Mouse (Mus musculus) spleen, adult 12 weeks (tissue): Measurements from ENCODE around the gene Gm9844.
"Not testable (repeated sequence)": the region's sequence is repeated elsewhere in the genome, so short reads cannot be mapped to it uniquely, and the experiment has no call there.

ENCODE experiments used
- DNase-seq: peaks from one replicate; pipeline ENCODE4 v3.0.0; 2022; ENCODE audit warnings: low spot score

The Gm9844 gene

GRCm38 (mm10) chr7:24861913-24862312 is at the start of gene Gm9844:
TSS of gene Gm9844 (plus strand) at chr7:24862213.
- no peak for DNase-seq

- DNase-seq, result peak; percentile 71
These were observed 44.5 kb upstream of the Gm9844 start for GRCm38 (mm10) chr7:24817502-24817901.

GRCm38 (mm10) chr7:24824452-24824851 is 37.6 kb upstream of the Gm9844 start:
- no peak for DNase-seq

- DNase-seq, result no peak
These were observed 34.8 kb upstream of the Gm9844 start for GRCm38 (mm10) chr7:24827181-24827580.

GRCm38 (mm10) chr7:24838732-24839409 is 23.1 kb upstream of the Gm9844 start:
- peak; percentile 47 for DNase-seq

GRCm38 (mm10) chr7:24839410-24839808 is 22.6 kb upstream of the Gm9844 start:
- no peak for DNase-seq

GRCm38 (mm10) chr7:24840331-24840730 is 21.7 kb upstream of the Gm9844 start:
- no peak for DNase-seq

GRCm38 (mm10) chr7:24841009-24841408 is 21.0 kb upstream of the Gm9844 start:
- no peak for DNase-seq

GRCm38 (mm10) chr7:24844144-24844543 is 17.9 kb upstream of the Gm9844 start:
- DNase-seq, result no peak

GRCm38 (mm10) chr7:24845181-24845580 is 16.8 kb upstream of the Gm9844 start:
- no peak for DNase-seq

- no peak for DNase-seq
These were observed 16.3 kb upstream of the Gm9844 start for GRCm38 (mm10) chr7:24845713-24846112.

GRCm38 (mm10) chr7:24846576-24846975 is 15.4 kb upstream of the Gm9844 start:
- DNase-seq, result not testable (repeated sequence)

- no peak for DNase-seq
These were observed 11.9 kb upstream of the Gm9844 start for GRCm38 (mm10) chr7:24850162-24850561.

GRCm38 (mm10) chr7:24850899-24851303 is 11.1 kb upstream of the Gm9844 start:
- DNase-seq, result peak; percentile 33

- no peak for DNase-seq
These were observed 10.3 kb upstream of the Gm9844 start for GRCm38 (mm10) chr7:24851596-24852325.

GRCm38 (mm10) chr7:24852557-24853232 is 9.3 kb upstream of the Gm9844 start:
- peak; percentile 63 for DNase-seq

GRCm38 (mm10) chr7:24853233-24853563 is 8.8 kb upstream of the Gm9844 start:
- no peak for DNase-seq

GRCm38 (mm10) chr7:24853695-24854094 is 8.3 kb upstream of the Gm9844 start:
- DNase-seq, result no peak

GRCm38 (mm10) chr7:24856460-24857120 is 5.4 kb upstream of the Gm9844 start:
- DNase-seq, result no peak

- peak; percentile 35 for DNase-seq
These were observed 2.8 kb upstream of the Gm9844 start for GRCm38 (mm10) chr7:24859234-24859633.

- DNase-seq, result no peak
These were observed 840 bp downstream of the Gm9844 start for GRCm38 (mm10) chr7:24862853-24863252.

- no peak for DNase-seq
These were observed 2.1 kb downstream of the Gm9844 start for GRCm38 (mm10) chr7:24864156-24864555.

GRCm38 (mm10) chr7:24869080-24869479 is 7.1 kb downstream of the Gm9844 start:
- no peak for DNase-seq
